Mouse (Mus musculus): Measurements from ENCODE around the gene Fkbp15.

DNA sequence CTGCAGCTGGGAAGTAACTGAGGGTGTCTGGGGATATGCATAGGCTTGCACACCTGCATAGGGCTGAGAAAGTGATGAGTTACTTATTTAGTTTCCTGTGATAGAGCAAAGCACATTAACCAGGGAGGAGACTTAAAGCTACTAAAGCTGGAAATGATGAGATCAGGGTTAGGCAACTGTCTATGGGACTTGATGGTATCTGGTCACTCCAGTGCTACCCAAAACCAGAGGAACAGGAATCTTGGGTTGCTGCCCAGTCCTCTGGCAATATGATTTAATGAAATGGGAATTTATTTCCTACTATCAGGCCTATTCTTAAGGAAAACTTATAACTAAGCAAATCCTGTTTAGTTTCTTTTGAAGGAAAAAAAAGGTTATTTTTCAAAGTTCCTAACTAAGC is 34.2 kb downstream of the Fkbp15 start:
- no peak for TF ChIP-seq GATA1 (IDR thresholded peaks at IDR 0.05; ENCODE audit: low read length)
- no peak for TF ChIP-seq TAL1 (IDR thresholded peaks at IDR 0.05; ENCODE audit: low read length)
